Mouse (Mus musculus): ENCODE data around the gene Ap3m1. TPM values are rescaled to one million over a fixed set of nuclear protein-coding genes. Genes with fewer than 3 reads are reported as not detected.

Ap3m1 gene
- polyA plus RNA-seq, 2 experiments: 22.3 to 41.4 TPM

- Histone ChIP-seq H3K4me3 (ENCODE audit: insufficient read depth in 1 of 2, low read depth in 2 of 2, low read length in 2 of 2) (peak overlapping the region in 1 of 2 experiments; percentile 6; a peak in 1 of 4 replicates), H3K4me1 (replicated peaks; ENCODE audit: control insufficient read depth in 2 of 2, insufficient read depth in 2 of 2, low read length in 1 of 2) (peaks cover 36 to 41% of the 10 kb centered on the region in 2 experiments), H3K27me3 (ENCODE audit: control insufficient read depth, insufficient read depth, low read length) (no peaks in the 10 kb centered on the region), H3K4me2 (ENCODE audit: low read depth) (peak overlapping the region; percentile 95), H3K9ac (replicated peaks) (peak overlapping the region; percentile 15; the same call in 1 of the 2 replicates), H3K36me3 (replicated peaks; ENCODE audit: control insufficient read depth, insufficient read depth, low read depth) (no peaks in the 10 kb centered on the region), H3K9me3 (ENCODE audit: control insufficient read depth, low read length) (no peaks in the 10 kb centered on the region), H3K27ac (no peak overlapping the region)
- TF ChIP-seq CTCF (IDR thresholded peaks at IDR 0.05; ENCODE audit: low read depth) (no peak), EP300 (IDR thresholded peaks at IDR 0.05; ENCODE audit: low read depth) (no peak)
- DNase-seq (ENCODE audit: low read depth in 3 of 3, low spot score in 3 of 3) (no peak), ATAC-seq (ENCODE audit: insufficient read depth) (no peak)
Measured at GRCm38 (mm10) chr14:21078511-21078910, 26.2 kb upstream of the Ap3m1 start.

DNA sequence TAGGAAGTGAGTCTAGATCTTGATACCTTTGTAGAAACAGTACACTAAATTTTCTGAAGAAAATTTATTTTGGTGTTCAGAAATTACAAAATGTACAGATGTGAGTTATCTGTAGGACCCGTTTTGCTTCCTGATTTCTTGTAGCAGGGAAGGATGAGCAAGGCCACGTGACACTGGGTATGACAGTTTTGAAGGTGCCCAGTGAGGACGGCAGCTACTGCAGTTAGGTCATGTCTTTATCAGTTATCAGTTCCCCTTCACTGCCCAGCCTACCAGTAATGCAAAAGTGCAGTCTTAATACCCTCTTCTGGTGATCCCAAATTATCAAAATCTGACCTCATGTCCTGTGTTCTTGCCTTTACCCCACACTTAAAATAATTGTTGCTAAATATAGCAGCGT lies 25.6 kb upstream of the Ap3m1 start:
- WGBS (ENCODE audit: insufficient replicate concordance): 16% methylated on average over 4 of the region's 4 CpGs
- DNase-seq (ENCODE audit: low read depth in 3 of 3, low spot score in 3 of 3) (peak in 2 of 3 experiments; percentile 51 to 52), ATAC-seq (ENCODE audit: insufficient read depth) (no peak)
- H3K9me3 ChIP-seq (ENCODE audit: control insufficient read depth, low read length): no peaks in the 10 kb centered on the region
- H3K9ac ChIP-seq (replicated peaks): no peak overlapping the region
- TF ChIP-seq CTCF (IDR thresholded peaks at IDR 0.05; ENCODE audit: low read depth): no peak
- no peak for TF ChIP-seq EP300 (IDR thresholded peaks at IDR 0.05; ENCODE audit: low read depth)
- H3K4me1 ChIP-seq (replicated peaks; ENCODE audit: control insufficient read depth in 2 of 2, insufficient read depth in 2 of 2, low read length in 1 of 2): peaks cover 39 to 40% of the 10 kb centered on the region in 2 experiments
- H3K36me3 ChIP-seq (replicated peaks; ENCODE audit: control insufficient read depth, insufficient read depth, low read depth): no peaks in the 10 kb centered on the region
- H3K4me2 ChIP-seq (ENCODE audit: low read depth): peak overlapping the region; percentile 95
- H3K27ac ChIP-seq: no peak overlapping the region
- no peaks in the 10 kb centered on the region for H3K27me3 ChIP-seq (ENCODE audit: control insufficient read depth, insufficient read depth, low read length)
- peak overlapping the region in 1 of 2 experiments; percentile 60; a peak in 2 of 4 replicates for H3K4me3 ChIP-seq (ENCODE audit: insufficient read depth in 1 of 2, low read depth in 2 of 2, low read length in 2 of 2)

- DNase-seq (ENCODE audit: low read depth in 3 of 3, low spot score in 3 of 3) (no peak), ATAC-seq (ENCODE audit: insufficient read depth) (peak; percentile 14; the same call in 1 of the 2 replicates)
- WGBS (ENCODE audit: insufficient replicate concordance): 22% methylated on average over 7 of the region's 7 CpGs
- Histone ChIP-seq H3K27ac (peak overlapping the region; percentile 46), H3K9me3 (ENCODE audit: control insufficient read depth, low read length) (no peaks in the 10 kb centered on the region), H3K36me3 (replicated peaks; ENCODE audit: control insufficient read depth, insufficient read depth, low read depth) (no peaks in the 10 kb centered on the region), H3K4me2 (ENCODE audit: low read depth) (peak overlapping the region; percentile 95), H3K9ac (replicated peaks) (peak overlapping the region; percentile 75), H3K4me1 (replicated peaks; ENCODE audit: control insufficient read depth in 2 of 2, insufficient read depth in 2 of 2, low read length in 1 of 2) (peaks cover 40 to 42% of the 10 kb centered on the region in 2 experiments), H3K4me3 (ENCODE audit: insufficient read depth in 1 of 2, low read depth in 2 of 2, low read length in 2 of 2) (peak overlapping the region; percentile 60 to 80), H3K27me3 (ENCODE audit: control insufficient read depth, insufficient read depth, low read length) (no peaks in the 10 kb centered on the region)
- TF ChIP-seq EP300 (IDR thresholded peaks at IDR 0.05; ENCODE audit: low read depth): no peak
Measured at GRCm38 (mm10) chr14:21076501-21077194, 24.3 kb upstream of the Ap3m1 start.

DNA sequence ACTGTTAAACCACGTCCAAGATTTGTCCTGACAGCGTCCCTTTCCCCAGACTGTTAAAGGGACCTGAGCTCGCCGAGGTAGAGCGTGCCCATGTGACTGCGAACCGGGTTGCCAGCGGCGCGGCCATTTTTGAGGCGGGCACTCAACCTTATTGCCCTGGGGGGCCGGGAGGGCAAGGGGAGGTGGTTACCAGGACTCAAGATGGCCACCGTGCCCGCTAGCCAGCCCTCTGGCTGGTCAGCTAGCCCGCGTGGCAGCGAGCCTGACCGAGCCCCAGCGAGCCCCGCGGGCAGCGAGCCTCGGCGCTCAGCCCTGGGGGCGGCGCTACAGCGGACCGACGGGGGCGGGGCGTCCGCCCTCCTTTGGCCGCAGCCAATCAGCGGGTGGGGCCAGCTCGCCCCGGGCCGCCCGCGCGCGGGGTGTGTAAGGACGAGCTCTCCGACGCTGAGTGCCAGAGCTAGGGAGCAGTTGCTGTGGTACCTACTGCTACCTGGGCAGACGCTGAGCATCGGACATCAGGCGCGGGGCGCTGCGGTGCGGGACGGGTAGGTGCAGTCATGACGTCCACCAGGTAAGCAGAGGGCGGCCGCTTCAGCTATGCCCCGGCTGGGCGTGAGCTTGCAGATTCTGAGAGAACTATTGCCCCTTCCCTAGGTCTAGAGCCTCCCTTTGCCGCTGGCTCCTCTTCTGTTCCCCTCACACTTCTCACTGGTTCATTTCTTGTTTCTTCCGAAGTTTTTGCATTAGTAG lies 23.6 kb upstream of the Ap3m1 start:
- WGBS (ENCODE audit: insufficient replicate concordance): 0% methylated on average over 59 of the region's 59 CpGs
- DNase-seq (ENCODE audit: low read depth in 3 of 3, low spot score in 3 of 3): peak; percentile 84 to 86 (median 85)
- Histone ChIP-seq H3K27ac (peak overlapping the region; percentile 86), H3K9ac (replicated peaks) (peak overlapping the region; percentile 80), H3K4me2 (ENCODE audit: low read depth) (peak overlapping the region; percentile 95), H3K4me1 (replicated peaks; ENCODE audit: control insufficient read depth in 2 of 2, insufficient read depth in 2 of 2, low read length in 1 of 2) (peaks cover 40 to 42% of the 10 kb centered on the region in 2 experiments), H3K4me3 (ENCODE audit: insufficient read depth in 1 of 2, low read depth in 2 of 2, low read length in 2 of 2) (peak overlapping the region; percentile 60 to 80), H3K27me3 (ENCODE audit: control insufficient read depth, insufficient read depth, low read length) (no peaks in the 10 kb centered on the region), H3K36me3 (replicated peaks; ENCODE audit: control insufficient read depth, insufficient read depth, low read depth) (no peaks in the 10 kb centered on the region), H3K9me3 (ENCODE audit: control insufficient read depth, low read length) (no peaks in the 10 kb centered on the region)
- ATAC-seq (ENCODE audit: insufficient read depth): peak; percentile 93
- TF ChIP-seq EP300 (IDR thresholded peaks at IDR 0.05; ENCODE audit: low read depth): no peak
- TF ChIP-seq CTCF (IDR thresholded peaks at IDR 0.05; ENCODE audit: low read depth): peak; percentile 25; the same call in 1 of the 2 replicates

All from liver, embryonic 14.5 days (tissue).